8 mouse cellular contexts compared by ENCODE assay signal in the genomic region with DNA sequence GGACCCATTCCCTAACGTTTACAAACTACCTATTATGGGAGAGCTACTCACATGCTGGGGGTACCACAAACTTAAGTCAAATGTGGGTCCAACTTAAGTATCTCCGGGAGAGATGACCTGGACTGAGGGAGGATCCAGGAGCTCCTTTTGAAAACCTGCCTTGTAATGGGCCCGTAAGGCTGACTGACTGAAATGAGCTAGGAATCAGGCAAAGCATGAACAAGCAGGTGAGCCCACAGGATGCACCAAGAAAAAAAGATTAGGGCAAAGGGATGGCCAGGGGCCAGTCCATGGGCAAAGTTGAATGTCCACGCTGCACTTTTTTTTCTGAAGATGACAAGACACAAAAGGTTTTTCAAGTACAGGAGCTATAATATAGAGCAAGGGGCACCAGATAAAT. TPM values are rescaled to one million over a fixed set of nuclear protein-coding genes. Genes with fewer than 3 reads are reported as not detected.
DNase-seq lines count a peak whose midpoint lies in the region; ATAC-seq and TF ChIP-seq lines count a peak whose summit lies in the region.

No protein-coding gene starts in this region.

- peak overlapping the region; percentile 62 for H3K4me3 ChIP-seq in heart, postnatal 0 days (ENCODE audit: low read depth, low read length)
- peak overlapping the region; percentile 74 for H3K4me3 ChIP-seq in limb, embryonic 12.5 days (replicated peaks)
- peak overlapping the region; percentile 69 for H3K4me3 ChIP-seq in neural tube, embryonic 15.5 days (replicated peaks)

- no peak for ATAC-seq in heart, postnatal 0 days (ENCODE audit: insufficient read depth, low read depth)
- no peak for ATAC-seq in limb, embryonic 12.5 days (ENCODE audit: insufficient number of reproducible peaks, insufficient read depth, low FRiP score, low TSS enrichment, low read depth)
- no peak for ATAC-seq in neural tube, embryonic 15.5 days (ENCODE audit: low FRiP score)

- peak overlapping the region; percentile 97 for H3K27ac ChIP-seq in heart, postnatal 0 days (ENCODE audit: low read depth)
- no peak overlapping the region for H3K27ac ChIP-seq in limb, embryonic 12.5 days
- peak overlapping the region; percentile 97 for H3K27ac ChIP-seq in neural tube, embryonic 15.5 days (replicated peaks)

- H3K4me2 ChIP-seq in heart, postnatal 0 days (ENCODE audit: low read depth, low read length) = peak overlapping the region; percentile 88
- peak overlapping the region; percentile 74 for H3K4me2 ChIP-seq in limb, embryonic 12.5 days
- H3K4me2 ChIP-seq in neural tube, embryonic 15.5 days = peak overlapping the region; percentile 75

- H3K27me3 ChIP-seq in heart, postnatal 0 days (ENCODE audit: control insufficient read depth, insufficient read depth, low read length) = no peaks in the 10 kb centered on the region
- no peaks in the 10 kb centered on the region for H3K27me3 ChIP-seq in limb, embryonic 12.5 days
- H3K27me3 ChIP-seq in neural tube, embryonic 15.5 days (replicated peaks) = no peaks in the 10 kb centered on the region

- peaks cover 37% of the 10 kb centered on the region for H3K4me1 ChIP-seq in heart, postnatal 0 days (ENCODE audit: control insufficient read depth, insufficient read depth)
- H3K4me1 ChIP-seq in limb, embryonic 12.5 days (replicated peaks) = peaks cover 29% of the 10 kb centered on the region
- H3K4me1 ChIP-seq in neural tube, embryonic 15.5 days = peaks cover 28% of the 10 kb centered on the region

- no peaks in the 10 kb centered on the region for H3K9me3 ChIP-seq in heart, postnatal 0 days (replicated peaks; ENCODE audit: control insufficient read depth, low read length)
- no peaks in the 10 kb centered on the region for H3K9me3 ChIP-seq in limb, embryonic 12.5 days
- no peaks in the 10 kb centered on the region for H3K9me3 ChIP-seq in neural tube, embryonic 15.5 days (replicated peaks)

- H3K36me3 ChIP-seq in heart, postnatal 0 days (replicated peaks; ENCODE audit: control insufficient read depth, insufficient read depth, low read length) = peaks cover 17% of the 10 kb centered on the region
- H3K36me3 ChIP-seq in limb, embryonic 12.5 days = peaks cover 18% of the 10 kb centered on the region
- H3K36me3 ChIP-seq in neural tube, embryonic 15.5 days = peaks cover 12% of the 10 kb centered on the region

- TF ChIP-seq CTCF in heart, postnatal 0 days (IDR thresholded peaks at IDR 0.05; ENCODE audit: low read depth) = no peak

- peak overlapping the region; percentile 75 for H3K9ac ChIP-seq in heart, postnatal 0 days (replicated peaks; ENCODE audit: low read depth, low read length)
- peak overlapping the region; percentile 84 for H3K9ac ChIP-seq in limb, embryonic 12.5 days (replicated peaks)
- H3K9ac ChIP-seq in neural tube, embryonic 15.5 days (replicated peaks) = peak overlapping the region; percentile 86

- DNase-seq in embryo, embryonic 10.5 days (ENCODE audit: low spot score) = peak; percentile 25
- DNase-seq in embryo, embryonic 11 days = no peak
- DNase-seq in c-Kit-negative CD71-positive TER-119-positive erythroid progenitor cells, embryonic 14.5 days (ENCODE audit: low read depth, low spot score) = peak; percentile 29
- DNase-seq in heart, postnatal 0 days (ENCODE audit: low spot score) = no peak
- DNase-seq in thymus, postnatal 14 days = no peak
- DNase-seq in right cerebral cortex, postnatal 36 days (ENCODE audit: low spot score in 2 of 2) = no peak

- WGBS in heart, postnatal 0 days = 3% methylated on average over 4 of the region's 4 CpGs
- WGBS in limb, embryonic 12.5 days = 8% methylated on average over 4 of the region's 4 CpGs
- WGBS in neural tube, embryonic 15.5 days = 3% methylated on average over 4 of the region's 4 CpGs

- TF ChIP-seq EP300 in heart, postnatal 0 days (IDR thresholded peaks at IDR 0.05; ENCODE audit: low read depth) = no peak

RNA-seq across cellular contexts. Expression of a gene that starts 1.1 kb away (rescaled TPM):
- 61.2 and 79.7 TPM in 2 replicates for total RNA-seq in heart, postnatal 0 days (2014; rRNA removed; ENCODE audit: low replicate concordance)
- polyA plus RNA-seq in heart, postnatal 0 days (2015; fragmentation: Nextera tagmentation; extraction: Ambion mirVana) = 57.8 and 66.6 TPM in 2 replicates
- polyA plus RNA-seq in limb, embryonic 12.5 days (2016; fragmentation: Nextera tagmentation; extraction: Ambion mirVana) = 110 and 112 TPM in 2 replicates
- polyA plus RNA-seq in neural tube, embryonic 15.5 days (2015; fragmentation: Nextera tagmentation; extraction: Ambion mirVana) = 80.2 and 81.1 TPM in 2 replicates

RNA-seq across cellular contexts. Expression of a gene that starts 19.5 kb away (rescaled TPM):
- total RNA-seq in heart, postnatal 0 days (2014; rRNA removed; ENCODE audit: low replicate concordance) = not detected in 2 replicates
- 0.53 TPM in 1 of 2 replicates, not detected in the other for polyA plus RNA-seq in heart, postnatal 0 days (2015; fragmentation: Nextera tagmentation; extraction: Ambion mirVana)
- not detected in 2 replicates for polyA plus RNA-seq in limb, embryonic 12.5 days (2016; fragmentation: Nextera tagmentation; extraction: Ambion mirVana)
- polyA plus RNA-seq in neural tube, embryonic 15.5 days (2015; fragmentation: Nextera tagmentation; extraction: Ambion mirVana) = not detected in 2 replicates

RNA-seq across cellular contexts. Expression of a gene that starts 37.0 kb away (rescaled TPM):
- total RNA-seq in heart, postnatal 0 days (2014; rRNA removed; ENCODE audit: low replicate concordance) = 0.15 TPM in 1 of 2 replicates, not detected in the other
- 0.07 TPM in 1 of 2 replicates, not detected in the other for polyA plus RNA-seq in heart, postnatal 0 days (2015; fragmentation: Nextera tagmentation; extraction: Ambion mirVana)
- polyA plus RNA-seq in limb, embryonic 12.5 days (2016; fragmentation: Nextera tagmentation; extraction: Ambion mirVana) = not detected in 2 replicates
- not detected in 2 replicates for polyA plus RNA-seq in neural tube, embryonic 15.5 days (2015; fragmentation: Nextera tagmentation; extraction: Ambion mirVana)

Comparison
In these comparisons a context has a peak if more than half of its experiments do, and no peak if none do; other contexts are left out.
1. DNase-seq: peak in embryo, embryonic 10.5 days (single experiment) and c-Kit-negative CD71-positive TER-119-positive erythroid progenitor cells, embryonic 14.5 days (single experiment); none in embryo, embryonic 11 days (single experiment), heart, postnatal 0 days (single experiment), thymus, postnatal 14 days (single experiment) and right cerebral cortex, postnatal 36 days (0 of 2).
2. Peak in every context shown above with its lines, with median percentiles within 50 percentile points of each other: H3K4me2 ChIP-seq, H3K4me3 ChIP-seq and H3K9ac ChIP-seq.